Mouse (Mus musculus) cerebellum, adult 11-12 months (tissue): ENCODE results near the gene Akap13.

Experiments used
- DNase-seq: peaks from one replicate; pipeline ENCODE4 v3.0.0; 2022

Gene Akap13

DNA sequence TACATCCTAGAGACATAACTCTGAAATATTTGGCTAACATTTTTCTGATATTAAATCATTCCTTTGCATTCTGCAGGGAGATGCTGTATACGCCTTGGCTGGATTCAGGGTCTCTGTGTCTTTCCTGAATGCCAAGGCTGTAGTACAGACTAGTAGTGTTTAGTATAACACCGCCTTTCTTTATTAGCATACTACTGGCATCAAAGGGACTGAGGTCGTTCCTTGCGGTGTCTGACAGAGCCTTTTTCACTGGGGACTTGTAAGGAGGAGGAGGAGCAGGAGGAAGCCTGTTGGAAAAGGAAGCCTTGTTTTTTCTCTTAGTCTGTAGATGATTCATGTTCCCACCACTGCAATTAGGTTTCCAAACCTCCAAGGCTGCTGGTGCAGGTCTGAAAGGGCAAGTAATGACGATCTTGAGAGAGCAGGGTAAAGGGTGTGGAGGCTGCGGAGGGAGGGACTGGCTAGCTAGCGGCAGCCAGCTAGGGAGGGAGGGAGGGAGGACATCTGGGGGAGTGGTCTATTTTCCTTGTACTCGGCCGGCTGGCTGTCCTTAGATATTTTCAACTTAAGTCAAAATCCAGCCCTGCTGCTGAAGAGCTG is 186.9 kb downstream of the Akap13 start:
- no peak for DNase-seq

DNA sequence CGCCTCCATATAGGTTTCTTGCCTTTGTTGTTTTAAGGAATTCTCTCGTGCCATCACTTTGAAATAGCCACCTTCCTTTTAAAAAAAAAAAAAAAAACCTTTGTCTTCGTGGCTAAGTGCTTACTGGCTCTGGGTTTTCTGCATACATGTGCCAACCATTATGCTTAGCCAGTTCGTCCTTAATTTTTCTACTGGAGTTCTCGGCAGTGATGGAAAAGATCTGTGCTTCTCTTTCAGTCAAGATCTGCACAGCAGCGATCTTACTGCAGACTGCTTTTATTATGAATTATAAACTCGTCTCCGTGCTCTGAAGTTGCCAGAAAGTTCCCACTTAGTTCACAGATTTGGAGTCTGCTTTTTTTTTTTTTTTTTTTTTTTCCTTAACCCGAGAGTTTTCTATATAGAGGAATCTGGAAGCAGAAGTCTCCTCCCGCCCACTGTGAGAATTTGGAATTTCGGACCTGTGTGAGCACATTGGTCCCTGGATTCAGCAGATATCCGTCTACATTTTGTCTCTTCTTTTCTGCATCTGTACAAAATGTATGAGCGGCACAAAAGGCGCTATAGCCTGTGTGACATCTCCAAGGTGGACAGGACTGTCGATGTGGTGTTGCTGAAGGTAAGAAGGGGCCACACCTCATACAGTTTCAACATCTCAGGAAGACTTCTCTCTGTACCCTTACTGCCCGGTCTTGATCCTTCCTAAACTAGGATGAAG is 187.7 kb downstream of the Akap13 start:
- DNase-seq: no peak

DNA sequence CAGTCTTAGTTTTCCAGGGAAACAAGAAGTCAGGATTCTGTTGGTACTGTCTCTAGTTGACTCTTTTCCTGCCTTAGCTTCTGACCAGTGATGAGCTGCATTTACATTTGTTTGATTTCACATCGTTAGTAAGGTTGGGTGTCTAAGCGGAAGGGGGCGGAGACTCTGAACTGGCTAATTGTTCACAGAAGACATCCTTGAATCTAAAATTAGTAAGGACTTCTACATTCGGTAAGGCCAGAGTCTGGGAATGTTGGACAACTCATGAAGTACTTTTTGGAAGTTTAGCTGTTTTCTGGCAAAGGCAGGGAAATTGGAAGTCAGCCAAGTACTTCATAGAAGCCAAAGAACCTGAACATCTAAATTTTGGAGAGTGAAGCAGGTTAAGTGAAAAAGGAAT is 188.7 kb downstream of the Akap13 start:
- no peak for DNase-seq

DNA sequence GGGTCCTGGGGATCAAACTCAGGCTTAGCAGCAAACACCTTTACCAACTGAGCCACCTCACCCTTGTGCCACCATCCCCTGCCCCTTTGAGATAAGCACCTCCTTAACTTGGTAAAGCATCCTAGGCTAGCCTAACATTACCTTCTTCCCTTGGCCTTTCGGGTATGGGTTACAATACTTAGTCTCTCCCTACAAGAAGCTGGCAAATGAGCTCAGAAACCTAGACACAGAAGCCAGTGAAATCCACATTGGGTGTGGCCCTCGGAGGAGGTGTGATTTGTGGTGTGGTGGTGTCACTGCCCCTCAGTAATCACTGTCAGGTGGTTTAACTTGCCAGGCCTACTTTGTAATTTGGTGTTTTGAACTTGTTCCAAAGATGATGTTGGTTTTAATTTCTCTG is 189.3 kb downstream of the Akap13 start:
- DNase-seq: no peak

- no peak for DNase-seq
Measured at GRCm38 (mm10) chr7:75645156-75645933, 190.0 kb downstream of the Akap13 start.

GRCm38 (mm10) chr7:75648051-75648450 is 192.7 kb downstream of the Akap13 start:
- DNase-seq: no peak

GRCm38 (mm10) chr7:75648961-75649360 is 193.6 kb downstream of the Akap13 start:
- no peak for DNase-seq

DNA sequence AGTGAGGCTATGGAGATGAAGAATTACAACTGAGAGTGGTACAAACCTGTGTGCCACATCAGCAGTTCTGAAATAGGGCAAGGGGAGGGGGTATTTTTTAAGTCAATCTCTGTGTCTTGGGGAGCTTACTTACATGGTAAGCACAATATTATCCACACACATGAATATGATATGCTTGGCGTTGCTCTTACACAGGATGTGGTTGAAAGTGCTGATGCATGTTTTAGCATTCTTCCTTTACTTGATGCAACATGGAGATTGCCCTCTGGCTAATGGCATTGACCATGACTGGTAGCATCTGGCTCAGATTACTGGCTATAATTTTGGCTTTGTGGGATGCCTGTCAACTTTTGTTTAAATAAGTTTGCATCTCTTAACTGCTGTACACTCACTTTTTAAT is 194.6 kb downstream of the Akap13 start:
- no peak for DNase-seq

- no peak for DNase-seq
Measured at GRCm38 (mm10) chr7:75653684-75654317, 198.5 kb downstream of the Akap13 start.

- DNase-seq: no peak
Measured at GRCm38 (mm10) chr7:75655180-75656074, 200.1 kb downstream of the Akap13 start.

GRCm38 (mm10) chr7:75656297-75656852 is 201.0 kb downstream of the Akap13 start:
- DNase-seq: no peak

DNA sequence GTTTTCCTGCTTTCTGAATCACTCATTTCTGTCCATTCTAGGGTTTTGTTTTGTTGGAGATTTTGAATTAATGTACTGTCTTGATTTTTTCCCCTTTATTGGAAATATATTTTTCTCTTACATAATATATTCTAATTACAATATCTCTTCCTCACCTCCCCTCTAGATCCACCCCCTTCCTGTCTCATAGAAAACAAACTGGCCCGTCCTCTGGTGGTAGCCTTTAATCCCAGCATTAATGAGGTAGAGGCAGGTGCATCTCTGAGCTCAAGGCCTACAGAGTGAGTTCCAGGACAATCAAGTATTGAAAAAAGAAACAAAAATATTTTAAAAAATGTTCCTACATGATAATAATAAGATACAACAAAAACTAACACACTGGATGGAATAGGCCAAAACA is 201.6 kb downstream of the Akap13 start:
- no peak for DNase-seq

DNA sequence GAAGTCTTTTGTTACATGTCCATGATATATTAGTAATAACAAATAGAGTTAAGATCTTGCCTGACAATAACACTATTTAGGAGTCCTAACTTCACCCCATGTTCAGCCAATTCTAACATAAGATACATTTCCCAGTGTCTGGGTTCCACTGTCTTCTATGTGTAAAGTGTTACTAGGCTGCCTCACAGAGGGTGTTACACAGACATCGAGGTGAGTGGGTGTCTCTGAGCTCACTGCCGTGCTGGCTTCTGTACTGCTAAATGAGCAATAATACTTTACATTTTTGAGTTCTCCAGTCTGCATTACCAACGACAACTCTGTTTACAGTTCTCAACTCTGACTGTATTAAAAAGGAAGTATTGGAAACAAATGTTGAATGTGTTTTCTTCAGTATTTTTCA is 209.1 kb downstream of the Akap13 start:
- DNase-seq: no peak

DNA sequence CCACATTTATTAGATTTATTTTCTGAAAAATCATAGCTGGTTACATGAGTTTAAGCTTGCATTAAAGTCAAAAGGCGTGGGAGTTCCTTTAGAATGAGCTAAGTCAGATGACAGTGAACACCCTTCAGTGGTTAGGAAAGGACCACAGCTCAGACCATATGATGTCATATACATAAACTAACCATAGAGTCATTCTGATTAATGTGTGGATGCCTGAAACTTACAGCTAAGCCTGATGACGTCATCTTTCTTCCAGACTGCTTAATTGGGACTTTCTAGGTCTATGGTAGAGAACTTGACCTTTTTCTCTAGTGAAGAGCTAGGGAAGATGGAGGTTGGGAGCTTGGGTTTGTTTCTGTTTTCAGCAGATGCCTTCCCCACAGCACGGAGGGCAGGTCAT is 211.6 kb downstream of the Akap13 start:
- no peak for DNase-seq

- DNase-seq: no peak
Measured at GRCm38 (mm10) chr7:75667531-75667930, 212.2 kb downstream of the Akap13 start.

DNA sequence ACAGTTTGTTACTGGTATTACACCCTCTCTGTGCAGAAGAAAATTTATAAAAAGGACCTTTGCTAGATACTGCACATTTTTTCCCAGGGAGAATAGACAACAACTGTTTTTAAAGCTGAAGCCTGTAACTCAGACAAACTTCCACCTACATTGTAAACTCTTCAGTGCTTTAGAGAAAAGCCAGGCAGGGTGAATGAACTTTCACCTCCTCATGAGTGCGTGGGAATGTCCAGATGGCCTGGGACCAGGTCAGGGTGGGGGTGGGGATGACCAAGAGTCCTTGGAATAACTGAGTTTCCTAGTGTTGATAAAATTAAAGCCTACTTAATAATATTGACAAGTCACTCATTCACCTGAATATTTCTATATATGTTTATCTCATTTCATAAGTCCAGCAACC is 213.1 kb downstream of the Akap13 start:
- no peak for DNase-seq

DNA sequence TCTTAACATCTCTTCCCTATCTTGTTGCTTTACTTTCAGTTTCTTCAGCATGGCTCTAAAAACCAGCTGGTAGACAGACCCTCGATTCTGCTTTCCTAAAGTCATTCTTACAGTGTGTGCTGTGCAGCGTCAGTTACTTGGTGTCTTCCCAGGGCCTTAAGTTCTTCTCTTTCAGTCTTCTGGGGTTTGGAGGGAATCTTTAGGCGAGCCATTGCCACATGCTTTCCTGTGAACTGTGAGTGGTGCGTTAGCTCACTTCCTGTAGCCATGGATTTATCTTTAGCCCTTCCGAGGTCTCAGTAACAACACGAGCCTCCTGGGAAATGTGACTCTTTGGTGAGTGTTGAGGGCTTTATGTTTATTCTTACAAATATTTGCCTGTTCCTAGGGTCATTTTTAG is 214.1 kb downstream of the Akap13 start:
- DNase-seq: no peak

- DNase-seq: no peak
Measured at GRCm38 (mm10) chr7:75679631-75680030, 224.3 kb downstream of the Akap13 start.

DNA sequence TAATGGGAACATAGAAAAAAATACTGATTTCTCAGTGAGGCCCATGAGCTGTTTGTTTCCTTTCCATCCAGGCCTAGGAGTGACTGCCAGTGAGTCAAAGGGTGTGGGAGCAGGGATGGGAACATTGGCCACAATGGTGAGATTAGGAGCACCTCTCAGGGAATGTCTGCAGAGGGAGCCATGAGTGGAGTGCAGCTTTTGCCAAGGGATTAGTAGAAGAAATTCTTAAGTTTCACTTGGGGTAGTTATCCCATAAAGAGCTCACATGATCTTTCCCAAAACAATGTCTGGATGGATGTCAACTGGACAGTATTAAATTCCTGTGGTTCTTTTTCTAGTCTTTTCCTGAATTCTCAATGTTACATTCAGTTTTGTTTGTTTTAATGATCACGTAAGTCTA is 227.6 kb downstream of the Akap13 start:
- no peak for DNase-seq

DNA sequence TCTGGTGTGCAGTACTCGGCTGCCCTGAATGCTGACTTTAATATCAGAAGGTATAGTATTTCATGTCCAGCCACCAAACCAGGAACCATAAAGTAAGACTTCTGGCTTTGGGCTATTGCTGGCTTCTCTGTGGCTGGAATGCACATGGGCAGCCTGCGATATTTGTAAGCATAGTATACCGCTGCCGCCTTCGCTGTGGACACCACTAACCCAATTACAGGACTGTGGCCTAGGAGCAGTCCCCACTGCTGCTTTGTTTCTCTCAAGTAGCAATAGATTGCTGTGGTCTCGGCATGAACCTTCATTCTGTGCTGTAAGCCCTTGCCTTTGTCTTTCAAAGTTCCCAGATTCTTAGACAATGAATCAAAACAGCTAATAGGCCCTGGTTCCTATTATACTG is 228.1 kb downstream of the Akap13 start:
- no peak for DNase-seq

GRCm38 (mm10) chr7:75684976-75685375 is 229.6 kb downstream of the Akap13 start:
- no peak for DNase-seq
